ENCODE assay signal across 32 mouse cellular contexts in genomic region chr6:6730259-6730658, GRCm38 (mm10).
"Had no signal": no experiment of that assay in that cellular context is flagged by ENCODE, and none has a peak within 500 bp of the region (broad histone marks: within the 10 kb centered on the region; RNA-seq: fewer than 3 reads in every experiment).

No protein-coding gene starts in this region.

- H3K9me3 ChIP-seq: heart, embryonic 10.5 days; heart, embryonic 12.5 days; heart, embryonic 13.5 days; heart, embryonic 15.5 days; hindbrain, embryonic 10.5 days; hindbrain, embryonic 12.5 days; hindbrain, embryonic 13.5 days; hindbrain, embryonic 15.5 days; intestine, embryonic 15.5 days; kidney, embryonic 15.5 days had no signal

- H3K27ac ChIP-seq: heart, embryonic 10.5 days; heart, embryonic 13.5 days; heart, embryonic 15.5 days; hindbrain, embryonic 10.5 days; hindbrain, embryonic 12.5 days; hindbrain, embryonic 13.5 days; hindbrain, embryonic 14.5 days; hindbrain, embryonic 15.5 days; hindbrain, postnatal 0 days; intestine, embryonic 15.5 days; kidney, embryonic 15.5 days; kidney, postnatal 0 days; layer of hippocampus, adult 2 months; left cerebral cortex, adult 2 months had no signal

- H3K4me2 ChIP-seq: heart, embryonic 11.5 days; heart, embryonic 12.5 days; heart, embryonic 13.5 days; heart, embryonic 15.5 days; hindbrain, embryonic 12.5 days; hindbrain, embryonic 13.5 days; hindbrain, embryonic 14.5 days; hindbrain, embryonic 15.5 days; intestine, embryonic 15.5 days; kidney, embryonic 15.5 days had no signal

- DNase-seq: heart, postnatal 10 days; heart, postnatal 14 days; heart, postnatal 36 days; heart, postnatal 4 days; kidney, adult 11 months; kidney, adult 18-20 months; kidney, adult 2 months; kidney, adult 8-10 months; kidney, adult 9 months; kidney, postnatal 10 days; kidney, postnatal 14 days; kidney, postnatal 25 days; kidney, postnatal 36 days; kidney, postnatal 4 days; layer of hippocampus, adult 9-11 months; layer of hippocampus, postnatal 36 days had no signal

- H3K36me3 ChIP-seq: heart, embryonic 10.5 days; heart, embryonic 12.5 days; heart, embryonic 13.5 days; heart, embryonic 15.5 days; hindbrain, embryonic 10.5 days; hindbrain, embryonic 12.5 days; hindbrain, embryonic 13.5 days; hindbrain, embryonic 15.5 days; intestine, embryonic 15.5 days; kidney, embryonic 15.5 days had no signal

- H3K4me3 ChIP-seq: heart, embryonic 10.5 days; heart, embryonic 12.5 days; heart, embryonic 13.5 days; heart, embryonic 15.5 days; hindbrain, embryonic 10.5 days; hindbrain, embryonic 12.5 days; hindbrain, embryonic 13.5 days; hindbrain, embryonic 15.5 days; intestine, embryonic 15.5 days; kidney, embryonic 15.5 days; layer of hippocampus, adult 2 months; left cerebral cortex, adult 2 months had no signal

- H3K9ac ChIP-seq: heart, embryonic 12.5 days; heart, embryonic 13.5 days; heart, embryonic 15.5 days; hindbrain, embryonic 12.5 days; hindbrain, embryonic 13.5 days; hindbrain, embryonic 14.5 days; hindbrain, embryonic 15.5 days; intestine, embryonic 15.5 days; kidney, embryonic 15.5 days had no signal

- H3K27me3 ChIP-seq: heart, embryonic 12.5 days; heart, embryonic 13.5 days; heart, embryonic 15.5 days; hindbrain, embryonic 12.5 days; hindbrain, embryonic 13.5 days; hindbrain, embryonic 15.5 days; intestine, embryonic 15.5 days; kidney, embryonic 15.5 days had no signal

- H3K4me1 ChIP-seq: heart, embryonic 10.5 days; heart, embryonic 12.5 days; heart, embryonic 13.5 days; heart, embryonic 15.5 days; hindbrain, embryonic 10.5 days; hindbrain, embryonic 12.5 days; hindbrain, embryonic 13.5 days; hindbrain, embryonic 15.5 days; intestine, embryonic 15.5 days; kidney, embryonic 15.5 days had no signal
